Mouse (Mus musculus) testis, adult 2 months (tissue): ENCODE results near the gene 6430628N08Rik.

Source experiments
- CTCF ChIP-seq: fragments of 200-500 bp; IDR thresholded peaks from 2 replicates; pipeline ENCODE4 v1.5.1; 2012; ENCODE audit warnings: low read depth, mild to moderate bottlenecking, inconsistent platforms, low read length, moderate library complexity; ENCODE audit not compliant: control insufficient read depth, insufficient read depth, insufficient replicate concordance
- POLR2A ChIP-seq: fragments of 200-500 bp; IDR thresholded peaks from 2 replicates; pipeline ENCODE4 v1.6.1; 2012; ENCODE audit warnings: low read depth, mild to moderate bottlenecking, inconsistent platforms, low read length, moderate library complexity; ENCODE audit not compliant: control insufficient read depth

DNA sequence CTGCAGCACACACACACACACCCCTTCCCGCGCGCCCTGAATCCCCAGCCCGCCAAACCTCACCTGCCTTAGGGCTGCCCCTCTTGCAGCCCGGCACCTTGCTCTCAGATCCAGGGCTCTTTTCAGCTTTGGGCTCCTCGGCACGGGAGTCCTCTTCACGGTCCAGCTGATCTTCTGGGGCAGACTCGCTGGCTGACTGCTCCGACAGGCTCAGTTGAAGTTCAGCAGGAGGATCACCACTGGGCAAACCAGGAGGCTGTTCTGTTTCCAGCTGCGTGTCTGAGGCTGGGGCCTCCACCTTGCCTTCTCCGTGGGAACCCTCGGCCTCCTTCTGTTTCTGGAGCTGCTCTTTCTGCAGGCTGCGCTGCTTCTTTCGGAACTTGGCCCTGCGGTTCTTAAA lies 29.4 kb downstream of the 6430628N08Rik start:
- TF ChIP-seq CTCF (no peak), POLR2A (no peak)
